Mouse (Mus musculus) cerebellum, postnatal 14 days (tissue): ENCODE measurements around the gene Poc1b.
"Not testable (repeated sequence)": the region's sequence is repeated elsewhere in the genome, so short reads cannot be mapped to it uniquely, and the experiment has no call there.

Source experiments
- DNase-seq, 2 experiments: peaks; one replicate each; pipeline ENCODE4 v3.0.0; 2021; ENCODE audit warnings: mixed read lengths in 2 of 2

The Poc1b gene

GRCm38 (mm10) chr10:99157697-99158096, 50.9 kb downstream of the Poc1b start:
- DNase-seq: not testable (repeated sequence)

- DNase-seq: peak; percentile 57 to 63
Observed at GRCm38 (mm10) chr10:99161987-99162582, 55.2 kb downstream of the Poc1b start.

- no peak for DNase-seq
Observed at GRCm38 (mm10) chr10:99163002-99163401, 56.2 kb downstream of the Poc1b start.

GRCm38 (mm10) chr10:99164871-99165477, 58.1 kb downstream of the Poc1b start:
- peak; percentile 63 to 66 for DNase-seq

GRCm38 (mm10) chr10:99165751-99166282, 59.0 kb downstream of the Poc1b start:
- DNase-seq: no peak

GRCm38 (mm10) chr10:99166392-99166791, 59.6 kb downstream of the Poc1b start:
- DNase-seq: no peak

GRCm38 (mm10) chr10:99168404-99168803, 61.6 kb downstream of the Poc1b start:
- DNase-seq: no peak

- DNase-seq: peak; percentile 64 to 69
Observed at GRCm38 (mm10) chr10:99168840-99169764, 62.3 kb downstream of the Poc1b start.

- no peak for DNase-seq
Observed at GRCm38 (mm10) chr10:99169765-99170129, 62.9 kb downstream of the Poc1b start.

- no peak for DNase-seq
Observed at GRCm38 (mm10) chr10:99171961-99172497, 65.2 kb downstream of the Poc1b start.

GRCm38 (mm10) chr10:99172906-99173507, 66.2 kb downstream of the Poc1b start:
- no peak for DNase-seq

GRCm38 (mm10) chr10:99176911-99177310, 70.1 kb downstream of the Poc1b start:
- no peak for DNase-seq

GRCm38 (mm10) chr10:99178118-99178517, 71.3 kb downstream of the Poc1b start:
- DNase-seq: no peak

- DNase-seq: no peak
Observed at GRCm38 (mm10) chr10:99179122-99179521, 72.3 kb downstream of the Poc1b start.

GRCm38 (mm10) chr10:99179566-99179965, 72.7 kb downstream of the Poc1b start:
- no peak for DNase-seq

- no peak for DNase-seq
Observed at GRCm38 (mm10) chr10:99181497-99181896, 74.7 kb downstream of the Poc1b start.

- no peak for DNase-seq
Observed at GRCm38 (mm10) chr10:99182107-99182506, 75.3 kb downstream of the Poc1b start.

GRCm38 (mm10) chr10:99188175-99188574, 81.3 kb downstream of the Poc1b start:
- DNase-seq: no peak

- no peak for DNase-seq
Observed at GRCm38 (mm10) chr10:99188656-99189603, 82.1 kb downstream of the Poc1b start.

GRCm38 (mm10) chr10:99190798-99191197, 84.0 kb downstream of the Poc1b start:
- peak; percentile 45 to 62 for DNase-seq

GRCm38 (mm10) chr10:99194451-99195055, 87.7 kb downstream of the Poc1b start:
- no peak for DNase-seq
